Mouse (Mus musculus) right cerebral cortex, postnatal 10 days (tissue): ENCODE measurements at regions not wholly inside any gene's neighbourhood (a gene's known extent, or its start where the extent isn't known, plus 50 kb on each side); places are given as distances from the start of the nearest gene placed in this dataset.
A peak's percentile ranks its signal among the peaks of the same experiment; 100 is the strongest.

ENCODE experiments used
- DNase-seq, 2 experiments: peaks; one replicate each; pipeline ENCODE4 v3.0.0; 2021; ENCODE audit warnings: low spot score in 2 of 2

DNA sequence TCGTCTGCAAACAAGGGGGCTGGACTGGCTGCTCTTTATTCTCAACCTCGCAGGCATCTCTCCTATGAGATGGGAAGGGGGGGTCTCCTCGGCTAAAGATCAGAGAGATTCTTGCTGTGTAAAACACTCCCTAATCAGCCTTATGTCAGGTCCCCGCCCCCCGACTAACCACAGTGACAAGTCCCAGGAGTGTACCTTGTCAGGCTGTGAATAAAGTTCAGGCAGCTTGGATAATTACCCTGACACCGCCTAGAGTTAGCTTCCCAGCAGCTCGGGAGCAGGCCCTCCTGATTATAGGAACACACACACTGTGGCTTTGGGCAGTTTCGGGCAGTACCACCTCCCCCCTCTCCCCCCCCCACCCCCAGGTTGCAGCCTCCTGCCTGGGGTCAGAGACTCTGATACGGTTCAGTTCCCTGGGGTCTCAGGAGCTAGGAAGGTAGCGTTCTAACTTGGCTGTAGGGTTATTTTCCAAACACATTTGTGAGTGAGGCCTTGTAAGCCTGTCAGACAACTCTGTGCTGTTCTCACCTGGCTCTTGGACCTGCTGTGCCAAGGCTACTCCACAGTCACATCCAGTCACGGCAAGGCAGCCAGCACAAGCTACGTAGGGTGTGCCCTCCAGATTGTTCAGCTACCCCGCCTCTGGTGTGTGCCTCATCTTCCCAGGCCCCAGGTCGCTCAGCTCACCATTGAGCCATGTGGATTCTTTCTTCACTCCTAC is 461.0 kb upstream of the Zmiz1 start:
- no peak for DNase-seq

DNA sequence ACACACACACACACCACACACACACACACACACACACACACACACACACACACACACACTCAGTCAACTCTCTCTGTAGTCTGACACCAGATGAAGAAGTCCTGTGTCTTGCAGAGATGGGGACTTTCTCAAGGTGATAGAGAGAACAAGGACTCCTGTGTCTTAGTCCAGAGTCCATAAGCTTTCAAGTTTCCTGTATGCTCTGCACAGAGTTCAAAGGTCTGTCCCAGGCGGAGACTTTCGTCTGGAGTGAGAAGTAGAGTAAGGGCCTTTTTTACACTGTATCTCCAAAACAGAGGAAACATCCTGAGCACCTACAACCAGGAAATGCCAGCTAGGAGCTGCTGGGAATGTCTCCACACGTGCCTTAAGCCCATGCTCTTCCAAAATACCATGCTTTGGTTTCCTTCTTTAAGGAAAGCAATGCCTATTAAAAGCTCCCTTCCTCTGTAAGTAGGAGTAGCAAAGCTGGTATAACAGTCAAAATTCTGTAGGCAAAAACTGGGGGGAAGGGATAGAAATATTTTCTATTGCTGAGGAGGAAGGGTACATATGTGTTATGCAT is 459.9 kb upstream of the Zmiz1 start:
- peak in 1 of 2 experiments; percentile 52 for DNase-seq

- no peak for DNase-seq
These were observed 453.6 kb upstream of the Zmiz1 start for GRCm38 (mm10) chr14:25005241-25005946.

- no peak for DNase-seq
These were observed 447.1 kb upstream of the Zmiz1 start for GRCm38 (mm10) chr14:25011926-25012325.

DNA sequence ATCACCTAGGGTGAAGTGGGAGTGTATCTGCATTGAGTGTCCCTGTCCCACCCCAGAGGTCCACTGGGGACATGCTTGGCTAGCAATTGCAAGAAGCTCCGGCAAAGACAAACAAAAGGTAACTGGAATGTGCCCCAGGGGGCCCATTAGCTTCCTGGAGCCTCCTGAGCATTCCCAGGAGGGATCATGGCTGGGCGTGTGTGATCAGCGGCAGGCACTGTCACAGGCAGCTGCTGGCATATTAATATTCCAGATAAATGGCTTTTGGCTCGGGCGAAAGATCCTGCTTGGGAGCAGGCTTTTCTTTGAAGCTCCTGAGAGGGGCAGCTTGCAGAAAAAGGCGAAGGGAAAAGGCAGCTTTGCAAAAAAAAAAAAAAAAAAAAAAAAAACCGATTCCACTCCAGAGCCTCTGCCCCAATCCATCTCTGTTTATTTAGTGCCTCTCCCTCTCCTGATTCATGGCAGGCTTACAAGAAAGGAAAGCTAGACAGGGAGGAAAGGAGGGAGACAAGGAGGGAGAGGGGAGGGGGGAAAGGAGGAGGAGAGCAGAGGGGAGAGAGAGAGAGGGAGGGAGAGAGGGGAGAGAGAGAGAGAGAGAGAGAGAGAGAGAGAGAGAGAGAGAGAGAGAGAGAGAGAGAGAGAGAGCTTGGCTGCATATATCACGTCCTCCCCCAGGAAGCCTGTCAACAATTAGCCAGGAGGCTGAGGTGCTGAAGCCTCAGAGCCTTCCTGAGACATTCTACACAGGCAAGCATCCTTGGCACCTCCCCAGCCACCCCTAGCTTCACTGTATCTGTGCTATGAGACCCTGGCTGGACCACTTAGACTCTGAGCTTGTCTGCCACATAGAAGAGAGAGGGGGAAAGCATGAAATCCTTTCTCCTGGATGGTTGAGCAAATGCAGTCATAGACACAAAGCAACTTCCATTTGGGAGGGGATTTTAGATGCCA is 443.4 kb upstream of the Zmiz1 start:
- DNase-seq, result peak; percentile 46 to 54

GRCm38 (mm10) chr14:25017860-25018259 is 441.1 kb upstream of the Zmiz1 start:
- DNase-seq, result no peak

- DNase-seq, result no peak
These were observed 439.6 kb upstream of the Zmiz1 start for GRCm38 (mm10) chr14:25019306-25019905.

GRCm38 (mm10) chr14:25022523-25023269 is 436.3 kb upstream of the Zmiz1 start:
- no peak for DNase-seq

- no peak for DNase-seq
These were observed 435.6 kb upstream of the Zmiz1 start for GRCm38 (mm10) chr14:25023270-25023800.

GRCm38 (mm10) chr14:25025074-25025473 is 433.9 kb upstream of the Zmiz1 start:
- DNase-seq, result no peak

DNA sequence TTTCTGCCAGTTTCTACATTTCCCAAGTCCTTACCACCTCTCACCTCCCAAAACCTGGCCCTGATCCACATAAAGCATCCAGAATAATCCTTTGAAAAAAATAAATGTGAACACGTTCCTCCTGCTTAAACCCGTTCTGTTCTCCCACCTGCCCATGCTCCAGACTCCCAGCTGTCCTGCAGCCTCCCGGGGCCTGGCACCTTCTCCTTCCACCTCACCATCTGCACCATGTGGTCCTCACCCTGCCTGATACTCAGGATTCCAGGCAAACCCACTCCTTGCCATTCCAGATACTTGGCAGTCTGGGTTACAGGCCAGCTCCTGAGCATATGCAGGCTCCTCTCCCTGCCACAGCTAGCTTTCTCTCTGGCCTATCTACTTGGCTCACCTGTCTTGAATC is 431.9 kb upstream of the Zmiz1 start:
- no peak for DNase-seq

- no peak for DNase-seq
These were observed 431.1 kb upstream of the Zmiz1 start for GRCm38 (mm10) chr14:25027842-25028241.

DNA sequence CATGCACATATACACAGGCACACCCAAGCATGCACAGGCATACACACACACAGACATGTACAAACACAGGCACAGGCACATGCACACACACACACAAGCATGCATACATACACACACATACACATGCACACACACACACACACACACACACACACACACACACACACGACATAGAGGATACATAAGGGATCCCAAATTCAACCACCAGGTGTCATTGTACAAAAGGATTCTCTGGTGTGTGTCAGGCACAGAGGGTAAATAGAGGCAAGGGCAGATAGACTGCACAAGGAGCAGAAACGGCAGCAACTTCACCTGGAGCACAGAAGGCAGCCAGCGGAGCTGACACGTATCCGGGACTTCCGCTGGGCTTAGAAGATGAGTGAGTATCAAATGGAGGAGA is 428.1 kb upstream of the Zmiz1 start:
- DNase-seq, result no peak

DNA sequence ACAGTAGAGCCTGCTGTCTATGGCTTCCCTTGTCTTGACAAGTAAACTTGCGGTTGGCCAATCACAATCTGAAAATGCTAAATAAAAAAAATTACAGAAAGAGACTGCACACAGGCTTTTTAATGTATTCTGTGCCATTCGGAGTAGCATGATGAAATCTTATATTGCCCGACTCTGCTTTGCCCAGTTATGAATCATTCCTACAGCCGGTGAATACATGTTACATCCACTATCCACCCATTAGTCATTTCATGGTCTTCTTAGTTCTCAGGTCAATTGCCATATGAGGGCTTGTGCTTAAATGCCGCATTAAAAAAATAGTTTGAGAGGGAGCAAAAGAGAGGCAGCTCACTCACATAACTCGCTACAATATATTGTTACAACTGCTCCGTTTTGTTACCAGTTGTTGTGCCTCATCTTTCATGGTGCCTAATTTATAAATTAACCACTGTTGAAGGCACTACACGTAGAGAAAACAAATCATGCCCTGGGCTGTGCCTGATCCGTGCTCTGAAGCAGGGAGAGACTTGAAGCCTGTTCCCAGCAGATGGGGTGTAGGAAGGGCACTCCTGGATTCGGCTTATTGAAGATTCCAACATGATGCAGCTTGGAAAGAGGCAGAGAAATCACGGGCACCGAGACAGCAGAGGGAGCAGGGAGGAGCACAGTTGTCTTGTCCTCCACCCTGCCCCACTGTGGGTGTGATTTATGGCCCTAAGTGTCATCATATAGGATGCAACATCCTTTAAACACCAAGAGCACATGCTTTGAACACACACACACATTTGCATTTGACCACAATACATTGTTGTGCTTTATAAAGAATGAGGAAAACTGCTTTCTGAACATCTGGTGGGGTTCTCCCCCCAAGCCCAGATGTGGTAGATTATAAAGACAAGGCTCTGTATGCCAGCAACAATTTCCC is 427.0 kb upstream of the Zmiz1 start:
- DNase-seq, result no peak

- no peak for DNase-seq
These were observed 426.1 kb upstream of the Zmiz1 start for GRCm38 (mm10) chr14:25032899-25033298.

DNA sequence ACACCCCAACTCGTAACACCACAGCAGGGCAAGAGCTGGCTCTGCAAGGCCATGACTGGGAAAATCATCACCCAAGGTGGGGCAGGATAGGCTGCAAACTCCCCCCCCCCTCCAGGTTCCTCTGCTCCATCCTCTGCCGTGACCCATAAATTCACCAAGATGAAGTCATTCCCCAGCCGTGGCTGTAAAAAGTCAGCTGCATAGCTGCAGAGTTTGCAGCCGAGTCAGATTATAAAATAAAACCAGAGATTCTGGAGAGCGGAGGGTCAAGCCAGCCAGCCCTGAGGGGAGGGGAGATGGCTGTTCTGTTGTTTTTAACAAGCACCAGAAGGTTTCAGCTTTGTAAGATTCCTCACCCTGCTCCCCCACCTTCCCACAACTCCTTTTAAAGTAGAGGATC is 416.7 kb upstream of the Zmiz1 start:
- DNase-seq, result no peak

- no peak for DNase-seq
These were observed 414.9 kb upstream of the Zmiz1 start for GRCm38 (mm10) chr14:25044106-25044505.

DNA sequence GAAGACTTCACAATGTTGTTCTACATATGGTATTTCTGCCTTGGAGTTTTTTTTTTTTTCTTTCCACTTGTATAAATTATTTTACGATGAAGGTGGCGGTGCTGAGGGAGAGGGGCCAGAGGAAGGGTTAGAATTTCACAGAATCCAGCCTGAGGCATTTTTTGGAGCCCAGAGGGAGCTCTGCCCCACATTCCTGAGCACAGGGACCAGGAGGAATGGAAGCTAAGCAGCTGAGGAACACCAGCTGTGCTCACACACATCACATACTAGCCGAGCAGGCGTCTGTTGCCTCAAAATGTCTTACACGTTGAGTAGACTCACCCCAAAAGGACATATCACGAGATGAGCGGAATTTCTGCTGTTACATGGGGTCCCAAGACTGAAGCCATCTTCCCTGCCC is 414.1 kb upstream of the Zmiz1 start:
- no peak for DNase-seq

GRCm38 (mm10) chr14:25050674-25051251 is 408.2 kb upstream of the Zmiz1 start:
- no peak for DNase-seq
